Mouse (Mus musculus): ENCODE measurements around the gene Stxbp1. TPM values are rescaled to one million over a fixed set of nuclear protein-coding genes. Genes with fewer than 3 reads are reported as not detected.

Gene Stxbp1
- polyA plus RNA-seq, 1 experiment: 7.0 TPM

- Histone ChIP-seq H3K36me3 (ENCODE audit: control insufficient read depth, insufficient read depth, low read length) (no peaks in the 10 kb centered on the region), H3K4me1 (ENCODE audit: control insufficient read depth, insufficient read depth, insufficient read length, low read length) (peaks cover 37% of the 10 kb centered on the region), H3K27me3 (ENCODE audit: control insufficient read depth, insufficient read depth, low read length) (no peaks in the 10 kb centered on the region), H3K4me3 (ENCODE audit: low read depth, low read length) (no peak overlapping the region), H3K27ac (ENCODE audit: insufficient read depth, low read depth, low read length) (no peak overlapping the region)
- 58% methylated on average over 3 of the region's 3 CpGs for WGBS
- TF ChIP-seq POLR2A (IDR thresholded peaks at IDR 0.05; ENCODE audit: low read depth, low read length) (no peak), CTCF (IDR thresholded peaks at IDR 0.05; ENCODE audit: extremely low read depth, insufficient read length, insufficient replicate concordance, low read depth, low read length) (no peak)
These were observed 27.0 kb upstream of the Stxbp1 start for GRCm38 (mm10) chr2:32874070-32874469.

- no peaks in the 10 kb centered on the region for H3K36me3 ChIP-seq (ENCODE audit: control insufficient read depth, insufficient read depth, low read length)
- peak overlapping the region; percentile 74 for H3K27ac ChIP-seq (ENCODE audit: insufficient read depth, low read depth, low read length)
These were observed 23.4 kb upstream of the Stxbp1 start for GRCm38 (mm10) chr2:32870275-32871100.

GRCm38 (mm10) chr2:32869721-32870274 lies 22.8 kb upstream of the Stxbp1 start:
- peak overlapping the region; percentile 63 for H3K27ac ChIP-seq (ENCODE audit: insufficient read depth, low read depth, low read length)
- WGBS: 24% methylated on average over 6 of the region's 6 CpGs
- TF ChIP-seq CTCF (IDR thresholded peaks at IDR 0.05; ENCODE audit: extremely low read depth, insufficient read length, insufficient replicate concordance, low read depth, low read length) (no peak), POLR2A (IDR thresholded peaks at IDR 0.05; ENCODE audit: low read depth, low read length) (no peak)

More at GRCm38 (mm10) chr2:32870275-32871100, 23.4 kb upstream of the Stxbp1 start:
- no peaks in the 10 kb centered on the region for H3K27me3 ChIP-seq (ENCODE audit: control insufficient read depth, insufficient read depth, low read length)
- peaks cover 17% of the 10 kb centered on the region for H3K4me1 ChIP-seq (ENCODE audit: control insufficient read depth, insufficient read depth, insufficient read length, low read length)
- 25% methylated on average over 8 of the region's 8 CpGs for WGBS
- TF ChIP-seq CTCF (IDR thresholded peaks at IDR 0.05; ENCODE audit: extremely low read depth, insufficient read length, insufficient replicate concordance, low read depth, low read length) (no peak), POLR2A (IDR thresholded peaks at IDR 0.05; ENCODE audit: low read depth, low read length) (no peak)
- H3K4me3 ChIP-seq (ENCODE audit: low read depth, low read length): no peak overlapping the region

GRCm38 (mm10) chr2:32867354-32867753 lies 20.3 kb upstream of the Stxbp1 start:
- no peaks in the 10 kb centered on the region for H3K36me3 ChIP-seq (ENCODE audit: control insufficient read depth, insufficient read depth, low read length)
- TF ChIP-seq POLR2A (IDR thresholded peaks at IDR 0.05; ENCODE audit: low read depth, low read length): no peak
- no peak for TF ChIP-seq CTCF (IDR thresholded peaks at IDR 0.05; ENCODE audit: extremely low read depth, insufficient read length, insufficient replicate concordance, low read depth, low read length)
- H3K27ac ChIP-seq (ENCODE audit: insufficient read depth, low read depth, low read length): no peak overlapping the region
- H3K4me3 ChIP-seq (ENCODE audit: low read depth, low read length): no peak overlapping the region
- peaks cover 5% of the 10 kb centered on the region for H3K4me1 ChIP-seq (ENCODE audit: control insufficient read depth, insufficient read depth, insufficient read length, low read length)
- WGBS: 27% methylated on average over 4 of the region's 4 CpGs
- H3K27me3 ChIP-seq (ENCODE audit: control insufficient read depth, insufficient read depth, low read length): no peaks in the 10 kb centered on the region

More at GRCm38 (mm10) chr2:32869721-32870274, 22.8 kb upstream of the Stxbp1 start:
- Histone ChIP-seq H3K4me3 (ENCODE audit: low read depth, low read length) (no peak overlapping the region), H3K36me3 (ENCODE audit: control insufficient read depth, insufficient read depth, low read length) (no peaks in the 10 kb centered on the region), H3K27me3 (ENCODE audit: control insufficient read depth, insufficient read depth, low read length) (no peaks in the 10 kb centered on the region), H3K4me1 (ENCODE audit: control insufficient read depth, insufficient read depth, insufficient read length, low read length) (peaks cover 13% of the 10 kb centered on the region)

DNA sequence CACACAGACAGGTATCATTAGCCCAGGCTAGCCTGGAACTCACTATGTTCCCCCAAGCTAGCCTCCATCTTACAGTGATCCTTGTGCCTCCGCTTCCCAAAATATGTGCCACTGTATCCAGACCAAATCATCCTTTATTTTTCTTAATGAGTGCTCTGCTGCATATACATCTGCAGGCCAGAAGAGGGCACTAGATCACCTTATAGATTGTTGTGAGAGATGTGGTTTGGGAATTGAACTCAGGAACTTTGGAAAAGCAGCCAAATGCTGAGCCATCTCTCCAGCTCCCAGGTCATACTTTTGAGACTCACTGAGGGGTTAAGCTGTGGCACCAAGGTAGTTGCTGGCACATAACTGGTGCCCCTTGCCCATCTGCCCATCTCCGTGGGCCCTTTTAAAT lies 17.7 kb upstream of the Stxbp1 start:
- TF ChIP-seq CTCF (IDR thresholded peaks at IDR 0.05; ENCODE audit: extremely low read depth, insufficient read length, insufficient replicate concordance, low read depth, low read length) (peak; percentile 42; the same call in 1 of the 2 replicates), POLR2A (IDR thresholded peaks at IDR 0.05; ENCODE audit: low read depth, low read length) (no peak)
- no peaks in the 10 kb centered on the region for H3K36me3 ChIP-seq (ENCODE audit: control insufficient read depth, insufficient read depth, low read length)
- H3K4me3 ChIP-seq (ENCODE audit: low read depth, low read length): no peak overlapping the region
- no peak overlapping the region for H3K27ac ChIP-seq (ENCODE audit: insufficient read depth, low read depth, low read length)
- 53% methylated on average over 2 of the region's 2 CpGs for WGBS
- H3K4me1 ChIP-seq (ENCODE audit: control insufficient read depth, insufficient read depth, insufficient read length, low read length): no peaks in the 10 kb centered on the region; the same call in 1 of the 2 replicates
- H3K27me3 ChIP-seq (ENCODE audit: control insufficient read depth, insufficient read depth, low read length): no peaks in the 10 kb centered on the region

DNA sequence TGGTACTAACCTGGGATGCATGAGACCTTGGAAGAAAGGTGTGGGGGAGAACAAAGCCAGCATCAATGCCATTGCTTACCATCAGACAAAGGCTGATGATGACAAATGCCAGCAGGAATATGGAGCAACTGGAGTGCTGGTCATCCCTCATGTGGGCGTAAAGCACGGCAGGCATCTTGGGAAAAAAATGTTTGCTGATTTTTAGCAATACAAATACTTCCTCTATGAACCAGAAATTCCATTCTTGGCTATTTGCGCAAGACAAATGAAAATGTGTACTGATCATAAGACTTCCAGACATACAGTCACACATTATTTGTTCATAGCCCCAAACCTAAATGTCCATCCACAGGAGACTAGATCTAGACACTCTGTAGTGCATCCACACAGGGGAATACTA lies 16.3 kb upstream of the Stxbp1 start:
- Histone ChIP-seq H3K27ac (ENCODE audit: insufficient read depth, low read depth, low read length) (no peak overlapping the region), H3K4me1 (ENCODE audit: control insufficient read depth, insufficient read depth, insufficient read length, low read length) (no peaks in the 10 kb centered on the region)
- WGBS: 82% methylated on average over 3 of the region's 3 CpGs

DNA sequence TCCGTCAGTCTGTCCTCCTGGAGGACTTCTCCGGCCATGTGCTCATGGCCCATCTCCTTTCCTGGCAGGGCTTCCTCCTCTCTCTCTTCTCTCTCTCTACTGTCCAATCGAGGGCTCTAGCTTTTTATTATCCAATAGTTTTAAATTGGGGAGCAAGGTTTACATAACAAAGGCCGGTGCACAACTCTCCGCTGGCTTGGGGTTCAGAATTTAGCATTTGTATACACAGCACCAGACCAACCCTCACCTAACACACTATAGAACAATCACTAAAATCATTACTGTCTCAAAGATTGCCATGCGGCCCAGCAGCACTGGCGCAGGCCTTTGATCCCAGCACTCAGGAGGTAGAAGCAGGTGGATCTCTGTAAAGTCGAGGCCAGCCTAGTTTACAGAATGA lies 13.8 kb upstream of the Stxbp1 start:
- Histone ChIP-seq H3K4me1 (ENCODE audit: control insufficient read depth, insufficient read depth, insufficient read length, low read length) (no peaks in the 10 kb centered on the region), H3K27ac (ENCODE audit: insufficient read depth, low read depth, low read length) (no peak overlapping the region), H3K4me3 (ENCODE audit: low read depth, low read length) (no peak overlapping the region), H3K36me3 (ENCODE audit: control insufficient read depth, insufficient read depth, low read length) (no peaks in the 10 kb centered on the region), H3K27me3 (ENCODE audit: control insufficient read depth, insufficient read depth, low read length) (no peaks in the 10 kb centered on the region)
- TF ChIP-seq CTCF (IDR thresholded peaks at IDR 0.05; ENCODE audit: extremely low read depth, insufficient read length, insufficient replicate concordance, low read depth, low read length) (no peak), POLR2A (IDR thresholded peaks at IDR 0.05; ENCODE audit: low read depth, low read length) (no peak)
- WGBS: 85% methylated on average over 8 of the region's 8 CpGs

More for the DNA sequence above, 16.3 kb upstream of the Stxbp1 start:
- TF ChIP-seq POLR2A (IDR thresholded peaks at IDR 0.05; ENCODE audit: low read depth, low read length) (no peak), CTCF (IDR thresholded peaks at IDR 0.05; ENCODE audit: extremely low read depth, insufficient read length, insufficient replicate concordance, low read depth, low read length) (no peak)
- Histone ChIP-seq H3K4me3 (ENCODE audit: low read depth, low read length) (no peak overlapping the region), H3K36me3 (ENCODE audit: control insufficient read depth, insufficient read depth, low read length) (no peaks in the 10 kb centered on the region), H3K27me3 (ENCODE audit: control insufficient read depth, insufficient read depth, low read length) (no peaks in the 10 kb centered on the region)
